Mouse (Mus musculus): ENCODE data around the gene Serac1.

DNA sequence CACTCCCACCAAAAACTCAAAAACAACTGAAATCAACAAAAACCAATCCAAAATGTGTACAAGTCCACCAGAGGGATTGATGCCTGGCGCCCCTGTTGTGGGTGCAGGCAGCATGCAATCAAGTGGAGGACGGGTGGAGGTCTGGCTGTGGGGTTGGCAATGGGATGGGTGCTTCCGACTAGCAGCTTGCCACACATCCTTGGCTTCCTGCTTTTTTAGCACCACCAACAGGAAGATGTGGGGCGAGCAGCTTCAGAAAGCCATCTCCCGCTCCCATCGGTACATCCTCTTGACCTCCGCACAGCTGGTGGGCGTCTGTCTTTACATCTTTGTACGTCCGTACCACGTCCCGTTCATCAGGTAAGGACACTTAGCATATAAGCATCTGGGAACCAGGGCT is 62.3 kb downstream of the Serac1 start:
- TF ChIP-seq CTCF (IDR thresholded peaks at IDR 0.05; ENCODE audit: borderline replicate concordance, control insufficient read depth, extremely low read depth, insufficient read depth, low read length, poor library complexity): no peak
- no peak for TF ChIP-seq POLR2A (IDR thresholded peaks at IDR 0.05; ENCODE audit: control insufficient read depth, extremely low read depth, insufficient read depth, low read length, poor library complexity)
